Mouse (Mus musculus): ENCODE measurements around the gene Snx32. TPM values are rescaled to one million over a fixed set of nuclear protein-coding genes. Genes with fewer than 3 reads are reported as not detected.

Snx32 gene
- polyA plus RNA-seq (2015; fragmentation: Nextera tagmentation; extraction: Ambion mirVana), result 74.9 and 90.0 TPM in 2 replicates

GRCm38 (mm10) chr19:5510031-5511026 is at the start of gene Snx32:
Gene Snx32, minus strand, starts transcription at chr19:5510538.

GRCm38 (mm10) chr19:5503687-5504086 is 6.7 kb downstream of the Snx32 start, which contains the start of gene 1700020D05Rik:
Gene 1700020D05Rik, minus strand, starts transcription at chr19:5503787.

GRCm38 (mm10) chr19:5490313-5490897 is 19.9 kb downstream of the Snx32 start, which contains the start of gene Cfl1:
Gene Cfl1, plus strand, starts transcription at chr19:5490455.

GRCm38 (mm10) chr19:5487768-5488550 is 22.4 kb downstream of the Snx32 start, which contains the start of gene Mus81:
Gene Mus81, minus strand, starts transcription at chr19:5488402.

DNA sequence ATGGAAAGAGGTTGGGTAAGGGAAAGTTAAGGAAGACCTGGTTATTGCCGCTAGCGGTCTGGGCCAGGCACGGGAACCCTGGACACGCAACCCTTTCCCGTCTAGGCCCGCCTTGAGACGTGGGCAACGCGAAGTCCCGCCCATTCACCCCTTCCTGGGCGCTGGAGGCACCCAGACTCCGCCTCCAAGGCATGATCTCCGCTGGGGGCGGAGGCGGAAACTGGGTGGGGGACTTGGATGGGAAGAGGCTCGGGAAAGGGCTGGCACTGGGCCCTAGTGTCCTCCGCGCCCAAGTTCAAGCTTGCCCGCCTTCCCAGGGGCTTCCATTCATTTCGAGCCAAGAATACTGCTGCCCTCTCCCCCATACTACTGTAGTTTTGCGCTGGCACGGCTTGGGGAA is 36.6 kb downstream of the Snx32 start, which contains the start of gene Efemp2:
TSS of gene Efemp2 (plus strand) at position 235 of the 400 bp plus-strand sequence.

GRCm38 (mm10) chr19:5468374-5468773 is 42.0 kb downstream of the Snx32 start, which contains the start of gene Ctsw:
Gene Ctsw, minus strand, starts transcription at chr19:5468507.

GRCm38 (mm10) chr19:5460465-5460911 is 49.9 kb downstream of the Snx32 start, which contains the start of gene Fibp:
Gene Fibp, plus strand, starts transcription at chr19:5460615.

DNA sequence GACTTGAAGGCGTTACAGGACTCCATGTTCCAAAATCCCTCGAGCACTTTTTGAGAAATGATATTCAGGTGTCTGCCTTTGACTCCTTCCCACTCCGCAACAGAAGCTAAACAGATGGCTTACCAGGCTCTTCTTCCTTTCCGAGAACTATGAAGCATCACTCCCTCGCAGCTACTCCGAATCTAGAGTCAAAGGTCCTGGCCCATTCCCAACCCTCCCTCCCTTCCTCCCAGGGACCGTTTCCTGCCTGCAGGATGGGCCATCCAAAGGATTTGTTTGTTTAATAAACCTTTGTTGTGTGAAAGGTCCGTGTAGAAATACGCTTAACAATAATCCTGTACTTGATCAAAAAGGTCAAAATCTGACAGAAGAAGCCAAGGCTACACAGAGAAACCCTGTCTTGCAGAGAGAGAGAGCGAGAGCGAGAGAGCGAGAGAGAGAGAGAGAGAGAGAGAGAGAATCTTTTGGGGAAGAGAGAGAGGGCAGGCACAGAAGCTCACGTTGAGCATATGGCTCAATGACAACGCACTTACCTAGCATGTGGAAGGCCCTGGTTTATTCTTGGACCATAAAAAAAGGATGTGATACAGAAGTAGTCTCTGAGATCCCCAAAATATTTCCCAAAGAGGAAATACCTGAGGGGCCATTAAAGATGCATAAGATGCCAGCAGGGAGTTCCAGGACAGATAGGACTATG is 52.4 kb downstream of the Snx32 start, which contains the start of gene Ccdc85b:
TSS of gene Ccdc85b (minus strand) at position 149 of the 697 bp plus-strand sequence.

GRCm38 (mm10) chr19:5447515-5448353 is 62.6 kb downstream of the Snx32 start, which contains the start of gene Fosl1:
Gene Fosl1, plus strand, starts transcription at chr19:5447547.

Other genes starting within 250 kb of the Snx32 start
- 39.0 and 46.4 TPM in 2 replicates for gene Pacs1, start 237.4 kb downstream of the Snx32 start, polyA plus RNA-seq (2015; fragmentation: Nextera tagmentation; extraction: Ambion mirVana)
- 285 and 310 TPM in 2 replicates for gene Sf3b2, start 215.1 kb downstream of the Snx32 start, polyA plus RNA-seq (2015; fragmentation: Nextera tagmentation; extraction: Ambion mirVana)
- 27.2 and 33.5 TPM in 2 replicates for gene Gal3st3, start 212.2 kb downstream of the Snx32 start, polyA plus RNA-seq (2015; fragmentation: Nextera tagmentation; extraction: Ambion mirVana)
- gene Catsper1, start 174.8 kb downstream of the Snx32 start, polyA plus RNA-seq (2015; fragmentation: Nextera tagmentation; extraction: Ambion mirVana), result not detected in 2 replicates
- 13.4 and 14.4 TPM in 2 replicates for gene Cst6, start 161.0 kb downstream of the Snx32 start, polyA plus RNA-seq (2015; fragmentation: Nextera tagmentation; extraction: Ambion mirVana)
- 38.0 and 39.8 TPM in 2 replicates for gene Eif1ad, start 143.8 kb downstream of the Snx32 start, polyA plus RNA-seq (2015; fragmentation: Nextera tagmentation; extraction: Ambion mirVana)
- 289 and 303 TPM in 2 replicates for gene Banf1, start 143.4 kb downstream of the Snx32 start, polyA plus RNA-seq (2015; fragmentation: Nextera tagmentation; extraction: Ambion mirVana)
- 51.9 and 57.3 TPM in 2 replicates for gene Sart1, start 121.8 kb downstream of the Snx32 start, polyA plus RNA-seq (2015; fragmentation: Nextera tagmentation; extraction: Ambion mirVana)
- not detected in 2 replicates for gene Tsga10ip, start 108.0 kb downstream of the Snx32 start, polyA plus RNA-seq (2015; fragmentation: Nextera tagmentation; extraction: Ambion mirVana)
- 343 and 347 TPM in 2 replicates for gene Drap1, start 85.6 kb downstream of the Snx32 start, polyA plus RNA-seq (2015; fragmentation: Nextera tagmentation; extraction: Ambion mirVana)
- gene AI837181, start 85.4 kb downstream of the Snx32 start, polyA plus RNA-seq (2015; fragmentation: Nextera tagmentation; extraction: Ambion mirVana), result 89.6 and 104 TPM in 2 replicates
- not detected in 2 replicates for gene Fosl1, start 63.0 kb downstream of the Snx32 start, polyA plus RNA-seq (2015; fragmentation: Nextera tagmentation; extraction: Ambion mirVana)
- gene Ccdc85b, start 52.6 kb downstream of the Snx32 start, polyA plus RNA-seq (2015; fragmentation: Nextera tagmentation; extraction: Ambion mirVana), result 21.3 and 22.9 TPM in 2 replicates
- gene Fibp, start 49.9 kb downstream of the Snx32 start, polyA plus RNA-seq (2015; fragmentation: Nextera tagmentation; extraction: Ambion mirVana), result 161 and 163 TPM in 2 replicates
- 1.4 and 2.2 TPM in 2 replicates for gene Ctsw, start 42.0 kb downstream of the Snx32 start, polyA plus RNA-seq (2015; fragmentation: Nextera tagmentation; extraction: Ambion mirVana)
- 44.4 and 50.1 TPM in 2 replicates for gene Efemp2, start 36.6 kb downstream of the Snx32 start, polyA plus RNA-seq (2015; fragmentation: Nextera tagmentation; extraction: Ambion mirVana)
- gene Mus81, start 22.1 kb downstream of the Snx32 start, polyA plus RNA-seq (2015; fragmentation: Nextera tagmentation; extraction: Ambion mirVana), result 33.8 and 43.8 TPM in 2 replicates
- 2,893 and 3,202 TPM in 2 replicates for gene Cfl1, start 20.1 kb downstream of the Snx32 start, polyA plus RNA-seq (2015; fragmentation: Nextera tagmentation; extraction: Ambion mirVana)
- gene 1700020D05Rik, start 6.8 kb downstream of the Snx32 start, polyA plus RNA-seq (2015; fragmentation: Nextera tagmentation; extraction: Ambion mirVana), result not detected in 2 replicates
- gene Ovol1, start 50.1 kb upstream of the Snx32 start, polyA plus RNA-seq (2015; fragmentation: Nextera tagmentation; extraction: Ambion mirVana), result 0.25 TPM in 1 of 2 replicates, not detected in the other
- 3.7 and 3.8 TPM in 2 replicates for gene Ap5b1, start 57.5 kb upstream of the Snx32 start, polyA plus RNA-seq (2015; fragmentation: Nextera tagmentation; extraction: Ambion mirVana)
- gene Rnaseh2c, start 91.3 kb upstream of the Snx32 start, polyA plus RNA-seq (2015; fragmentation: Nextera tagmentation; extraction: Ambion mirVana), result 67.3 and 75.0 TPM in 2 replicates
- gene Kat5, start 99.7 kb upstream of the Snx32 start, polyA plus RNA-seq (2015; fragmentation: Nextera tagmentation; extraction: Ambion mirVana), result 61.9 and 70.5 TPM in 2 replicates
- gene Rela, start 126.9 kb upstream of the Snx32 start, polyA plus RNA-seq (2015; fragmentation: Nextera tagmentation; extraction: Ambion mirVana), result 27.0 and 30.9 TPM in 2 replicates
- gene Sipa1, start 153.2 kb upstream of the Snx32 start, polyA plus RNA-seq (2015; fragmentation: Nextera tagmentation; extraction: Ambion mirVana), result 22.6 and 22.9 TPM in 2 replicates
- 10.7 and 12.0 TPM in 2 replicates for gene Map3k11, start 178.2 kb upstream of the Snx32 start, polyA plus RNA-seq (2015; fragmentation: Nextera tagmentation; extraction: Ambion mirVana)
- gene Pcnx3, start 178.4 kb upstream of the Snx32 start, polyA plus RNA-seq (2015; fragmentation: Nextera tagmentation; extraction: Ambion mirVana), result 16.5 and 22.2 TPM in 2 replicates
- 0.25 and 0.53 TPM in 2 replicates for gene Kcnk7, start 193.8 kb upstream of the Snx32 start, polyA plus RNA-seq (2015; fragmentation: Nextera tagmentation; extraction: Ambion mirVana)
- gene Ehbp1l1, start 215.8 kb upstream of the Snx32 start, polyA plus RNA-seq (2015; fragmentation: Nextera tagmentation; extraction: Ambion mirVana), result 39.6 and 46.6 TPM in 2 replicates
- 111 and 124 TPM in 2 replicates for gene Fam89b, start 219.1 kb upstream of the Snx32 start, polyA plus RNA-seq (2015; fragmentation: Nextera tagmentation; extraction: Ambion mirVana)
- 20.0 and 20.8 TPM in 2 replicates for gene Ltbp3, start 230.4 kb upstream of the Snx32 start, polyA plus RNA-seq (2015; fragmentation: Nextera tagmentation; extraction: Ambion mirVana)